17 mouse cellular contexts compared by ENCODE assay signal in the genomic region with DNA sequence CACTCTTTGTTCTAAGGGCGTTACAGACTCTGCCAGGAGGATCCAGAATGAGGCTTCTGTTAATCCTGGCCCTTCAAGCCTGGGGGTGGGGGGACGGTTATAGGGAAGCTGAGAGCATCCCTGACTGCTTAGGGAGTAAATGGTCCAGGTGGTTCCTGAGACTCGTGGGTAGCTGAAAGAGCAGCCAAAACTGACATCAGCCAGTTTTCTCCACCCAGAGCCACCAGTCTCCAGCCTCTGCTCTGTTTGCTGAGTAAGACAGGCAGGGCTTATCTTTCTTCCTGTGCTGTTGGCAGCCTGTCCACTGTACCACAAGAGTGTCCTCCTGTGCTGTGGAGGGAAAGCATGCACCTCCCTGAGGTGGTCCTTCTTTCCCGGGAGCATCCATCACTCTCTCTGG. TPM values are rescaled to one million over a fixed set of nuclear protein-coding genes. Genes with fewer than 3 reads are reported as not detected.
DNase-seq lines count a peak whose midpoint lies in the region; ATAC-seq lines count a peak whose summit lies in the region.
"Had no signal": no experiment of that assay in that cellular context is flagged by ENCODE, and none has a peak within 500 bp of the region (broad histone marks: within the 10 kb centered on the region; RNA-seq: fewer than 3 reads in every experiment).

No protein-coding gene starts in this region.

- peaks cover 28% of the 10 kb centered on the region for H3K4me1 ChIP-seq in lung, embryonic 15.5 days
- H3K4me1 ChIP-seq in intestine, embryonic 15.5 days (replicated peaks): peaks cover 3% of the 10 kb centered on the region; the same call in 1 of the 2 replicates

- 31% methylated on average over 4 of the region's 4 CpGs for WGBS in lung, embryonic 15.5 days
- 56% methylated on average over 4 of the region's 4 CpGs for WGBS in intestine, embryonic 15.5 days

- no peak overlapping the region for H3K4me3 ChIP-seq in lung, embryonic 15.5 days
- H3K4me3 ChIP-seq in intestine, embryonic 15.5 days (replicated peaks): no peak overlapping the region
- H3K4me3 ChIP-seq: layer of hippocampus, adult 2 months; limb, embryonic 15.5 days had no signal

- peak; percentile 32 to 38 for DNase-seq in cerebellum, postnatal 14 days
- DNase-seq in cerebellum, adult 9-11 months: no peak
- no peak for DNase-seq in lung, postnatal 10 days
- DNase-seq in lung, postnatal 36 days: peak; percentile 33
- no peak for DNase-seq in ovary, postnatal 10 days (ENCODE audit: low spot score)
- no peak for DNase-seq in gastrocnemius, adult 8-10 months (ENCODE audit: low spot score in 2 of 2)
- DNase-seq: adrenal gland, adult 2 months; B cell, adult 2 months; cerebellum, adult 18-20 months; right cerebral cortex, postnatal 25 days had no signal

- H3K4me2 ChIP-seq in lung, embryonic 15.5 days: no peak overlapping the region
- H3K4me2 ChIP-seq in intestine, embryonic 15.5 days (replicated peaks): no peak overlapping the region
- H3K4me2 ChIP-seq: limb, embryonic 15.5 days had no signal

- no peaks in the 10 kb centered on the region for H3K36me3 ChIP-seq in lung, embryonic 15.5 days
- H3K36me3 ChIP-seq in intestine, embryonic 15.5 days: no peaks in the 10 kb centered on the region
- H3K36me3 ChIP-seq: limb, embryonic 15.5 days had no signal

- no peak overlapping the region for H3K9ac ChIP-seq in lung, embryonic 15.5 days
- no peak overlapping the region for H3K9ac ChIP-seq in intestine, embryonic 15.5 days
- H3K9ac ChIP-seq: limb, embryonic 15.5 days had no signal

- no peaks in the 10 kb centered on the region for H3K9me3 ChIP-seq in lung, embryonic 15.5 days
- H3K9me3 ChIP-seq in intestine, embryonic 15.5 days: no peaks in the 10 kb centered on the region
- H3K9me3 ChIP-seq: limb, embryonic 15.5 days had no signal

- H3K27ac ChIP-seq in lung, embryonic 15.5 days: peak overlapping the region; percentile 61
- H3K27ac ChIP-seq in intestine, embryonic 15.5 days: no peak overlapping the region
- H3K27ac ChIP-seq: kidney, postnatal 0 days; layer of hippocampus, adult 2 months; limb, embryonic 15.5 days; macrophage had no signal

- ATAC-seq in lung, embryonic 15.5 days (ENCODE audit: borderline replicate concordance, extremely low read depth, low FRiP score, low TSS enrichment): no peak
- ATAC-seq in intestine, embryonic 15.5 days: no peak
- ATAC-seq: midbrain, embryonic 16.5 days had no signal

- H3K27me3 ChIP-seq in lung, embryonic 15.5 days: no peaks in the 10 kb centered on the region
- H3K27me3 ChIP-seq in intestine, embryonic 15.5 days (replicated peaks): no peaks in the 10 kb centered on the region
- H3K27me3 ChIP-seq: limb, embryonic 15.5 days had no signal

RNA-seq across cellular contexts. Expression of gene Trim16, which starts 5.4 kb away (rescaled TPM):
- polyA plus RNA-seq in lung, embryonic 15.5 days (2015; fragmentation: Nextera tagmentation; extraction: Ambion mirVana): 20.2 and 23.6 TPM in 2 replicates
- 11.1 and 11.3 TPM in 2 replicates for polyA plus RNA-seq in intestine, embryonic 15.5 days (2015; fragmentation: Nextera tagmentation; extraction: Ambion mirVana)
- total RNA-seq in gastrocnemius, adult 8-10 months (2022): 10 to 100 TPM; 35.0 to 46.2 (median 37.3) TPM

RNA-seq across cellular contexts. Expression of gene Zfp286, which starts 25.4 kb away (rescaled TPM):
- 16.6 and 16.7 TPM in 2 replicates for polyA plus RNA-seq in lung, embryonic 15.5 days (2015; fragmentation: Nextera tagmentation; extraction: Ambion mirVana)
- 13.1 and 13.5 TPM in 2 replicates for polyA plus RNA-seq in intestine, embryonic 15.5 days (2015; fragmentation: Nextera tagmentation; extraction: Ambion mirVana)
- total RNA-seq in gastrocnemius, adult 8-10 months (2022): 1 to 10 TPM; 1.4 to 1.7 (median 1.6) TPM

RNA-seq across cellular contexts. Expression of gene Fbxw10, which starts 32.2 kb away (rescaled TPM):
- 0.38 and 0.49 TPM in 2 replicates for polyA plus RNA-seq in lung, embryonic 15.5 days (2015; fragmentation: Nextera tagmentation; extraction: Ambion mirVana)
- polyA plus RNA-seq in intestine, embryonic 15.5 days (2015; fragmentation: Nextera tagmentation; extraction: Ambion mirVana): 0.14 and 0.27 TPM in 2 replicates
- total RNA-seq in gastrocnemius, adult 8-10 months (2022): under 1 TPM in 3 of 4 experiments, not detected in 1; 0.11 to 0.65 (median 0.19) TPM
- polyA plus RNA-seq: adrenal gland, adult 2 months had no signal

Comparison
In these comparisons a context has a peak if more than half of its experiments do, and no peak if none do; other contexts are left out.
1. DNase-seq: peak in cerebellum, postnatal 14 days (2 of 2) and lung, postnatal 36 days (single experiment); none in cerebellum, adult 9-11 months (single experiment), lung, postnatal 10 days (single experiment), ovary, postnatal 10 days (single experiment) and gastrocnemius, adult 8-10 months (0 of 2).